Mouse (Mus musculus) liver, embryonic 14.5 days (tissue): ENCODE measurements around the gene Sectm1a.

Experiments
- CTCF ChIP-seq: IDR thresholded peaks from 2 replicates; pipeline ENCODE4 v1.5.1; 2016; ENCODE audit warnings: antibody characterized with exemption, low read depth, control low read depth
- EP300 ChIP-seq: IDR thresholded peaks from 2 replicates; pipeline ENCODE4 v1.6.1; 2016; ENCODE audit warnings: antibody characterized with exemption, low read depth

- TF ChIP-seq CTCF, result no peak
- no peak for TF ChIP-seq EP300
Observed at GRCm38 (mm10) chr11:121108061-121108460, 27.0 kb upstream of the Sectm1a start.
